Mouse (Mus musculus) cerebellum, postnatal 4 days (tissue): ENCODE results near the gene Ubtd2.

ENCODE experiments used
- DNase-seq, 2 experiments: peaks; one replicate each; pipeline ENCODE4 v3.0.0; 2022; ENCODE audit warnings: low spot score in 2 of 2, mixed read lengths in 1 of 2

Ubtd2 gene

DNA sequence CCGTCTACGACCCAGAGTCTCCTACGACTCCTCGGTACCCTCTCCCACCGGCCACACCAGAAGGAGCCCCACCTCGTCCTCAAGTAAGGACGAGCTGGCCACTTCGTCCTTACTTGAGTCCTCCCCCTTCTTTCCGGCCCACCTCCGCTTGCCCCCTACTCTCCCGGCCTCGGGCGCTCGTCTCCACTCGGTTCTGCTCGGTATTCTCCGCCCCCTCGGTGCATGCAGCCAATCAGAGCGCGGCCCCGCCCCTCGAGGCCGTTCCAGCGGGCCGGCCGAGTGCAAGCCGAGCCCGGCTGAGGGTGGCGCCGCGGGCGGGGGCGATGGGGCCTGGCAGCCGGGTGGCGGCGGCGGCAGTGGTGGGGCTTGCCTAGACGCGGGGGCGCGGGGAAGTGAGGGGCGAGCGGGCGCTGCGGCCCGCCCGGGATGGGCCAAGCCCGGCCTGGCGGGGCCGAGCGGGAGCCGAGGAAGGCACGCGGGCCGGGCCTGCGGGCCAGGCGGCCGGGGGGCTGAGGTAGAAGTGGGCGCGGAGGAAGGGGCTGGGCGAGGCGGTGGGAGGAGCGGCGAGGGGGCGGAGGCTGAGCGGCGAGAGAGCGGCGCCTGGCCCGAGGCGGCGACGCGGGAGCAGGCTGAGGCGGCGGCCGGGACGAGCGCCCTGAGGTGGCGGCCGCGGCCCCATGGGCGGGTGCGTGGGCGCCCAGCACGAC is at the start of gene Ubtd2:
TSS of gene Ubtd2 (plus strand) at position 571 of the 707 bp plus-strand sequence.
- DNase-seq: peak; percentile 98

- DNase-seq: no peak
Measured at GRCm38 (mm10) chr11:32407863-32408262, 47.3 kb upstream of the Ubtd2 start.

GRCm38 (mm10) chr11:32409052-32409451 is 46.1 kb upstream of the Ubtd2 start:
- DNase-seq: no peak

DNA sequence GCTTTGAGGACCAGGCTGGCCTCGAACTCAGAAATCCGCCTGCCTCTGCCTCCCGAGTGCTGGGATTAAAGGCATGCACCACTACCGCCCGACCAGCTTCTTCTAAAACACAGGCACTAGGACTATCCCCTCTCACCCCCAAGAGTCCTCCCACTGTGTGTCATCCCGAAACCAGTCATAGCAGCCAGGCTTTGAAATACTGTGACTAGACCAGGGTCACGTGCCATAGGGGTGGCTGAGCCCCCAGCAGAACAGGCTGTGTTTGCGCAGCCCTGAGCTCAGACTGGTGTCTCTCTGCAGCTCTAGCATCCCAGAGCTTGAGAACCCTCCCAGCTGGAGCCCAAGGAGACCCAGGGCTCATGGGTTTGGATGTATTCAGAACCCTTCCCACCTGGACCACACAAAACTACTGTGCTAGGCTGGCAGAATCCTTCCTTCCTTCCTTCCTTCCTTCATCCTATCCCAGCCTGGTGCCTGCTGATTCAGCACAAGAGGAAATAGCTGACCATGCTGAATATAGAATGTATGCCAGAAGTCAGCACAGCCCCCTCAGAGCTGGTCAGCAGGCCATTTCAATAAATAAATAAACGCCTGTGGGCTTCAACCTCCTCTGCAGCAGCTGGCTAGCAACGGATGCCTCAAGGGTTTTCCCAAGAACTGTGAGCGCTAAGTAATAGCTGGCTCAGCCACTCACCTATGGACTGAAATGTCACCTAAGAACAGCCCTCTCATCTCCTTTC is 45.2 kb upstream of the Ubtd2 start:
- DNase-seq: no peak

- DNase-seq: no peak
Measured at GRCm38 (mm10) chr11:32420001-32420400, 35.2 kb upstream of the Ubtd2 start.

DNA sequence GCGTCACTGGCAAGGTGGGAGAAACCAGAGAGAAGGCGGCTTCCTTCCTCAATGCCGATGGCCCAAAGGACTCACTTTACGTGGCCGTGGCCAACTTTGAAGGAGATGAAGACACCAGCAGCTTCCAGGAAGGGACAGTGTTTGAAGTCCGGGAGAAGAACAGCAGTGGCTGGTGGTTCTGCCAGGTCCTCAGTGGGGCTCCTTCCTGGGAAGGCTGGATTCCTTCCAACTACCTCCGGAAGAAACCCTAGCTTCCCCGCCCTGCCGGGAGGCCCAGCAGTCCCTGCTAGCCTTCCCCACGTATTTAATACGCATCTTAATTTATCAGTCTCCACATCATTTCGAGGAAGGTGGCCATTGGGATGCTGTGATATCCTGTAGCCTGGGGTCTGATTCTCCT is 31.9 kb upstream of the Ubtd2 start:
- DNase-seq: peak in 1 of 2 experiments; percentile 16

DNA sequence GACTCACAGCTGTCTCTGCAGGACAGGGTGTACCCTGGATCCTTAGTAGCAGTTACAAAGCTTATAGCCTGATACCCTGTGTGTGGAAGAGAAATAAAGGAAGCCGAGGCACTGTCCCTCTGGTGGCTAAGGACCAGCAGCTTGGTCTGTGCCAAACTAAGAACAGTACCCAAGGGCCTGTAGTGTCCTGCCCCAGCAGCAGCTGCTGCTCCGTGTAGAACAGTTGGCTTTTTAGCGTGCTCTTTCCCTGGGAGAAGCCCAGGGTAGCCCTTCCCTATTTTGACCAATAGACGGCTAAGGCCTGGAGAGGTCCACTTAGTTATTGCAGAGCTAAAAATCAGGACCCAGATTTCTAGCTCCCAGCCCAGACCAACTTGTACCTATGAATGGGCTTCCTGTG is 30.6 kb upstream of the Ubtd2 start:
- DNase-seq: no peak

- no peak for DNase-seq
Measured at GRCm38 (mm10) chr11:32425043-32425658, 30.0 kb upstream of the Ubtd2 start.

- no peak for DNase-seq
Measured at GRCm38 (mm10) chr11:32427537-32427936, 27.6 kb upstream of the Ubtd2 start.

- DNase-seq: no peak
Measured at GRCm38 (mm10) chr11:32435410-32436060, 19.6 kb upstream of the Ubtd2 start.

- no peak for DNase-seq
Measured at GRCm38 (mm10) chr11:32442576-32442975, 12.6 kb upstream of the Ubtd2 start.

- DNase-seq: no peak
Measured at GRCm38 (mm10) chr11:32444266-32444665, 10.9 kb upstream of the Ubtd2 start.

DNA sequence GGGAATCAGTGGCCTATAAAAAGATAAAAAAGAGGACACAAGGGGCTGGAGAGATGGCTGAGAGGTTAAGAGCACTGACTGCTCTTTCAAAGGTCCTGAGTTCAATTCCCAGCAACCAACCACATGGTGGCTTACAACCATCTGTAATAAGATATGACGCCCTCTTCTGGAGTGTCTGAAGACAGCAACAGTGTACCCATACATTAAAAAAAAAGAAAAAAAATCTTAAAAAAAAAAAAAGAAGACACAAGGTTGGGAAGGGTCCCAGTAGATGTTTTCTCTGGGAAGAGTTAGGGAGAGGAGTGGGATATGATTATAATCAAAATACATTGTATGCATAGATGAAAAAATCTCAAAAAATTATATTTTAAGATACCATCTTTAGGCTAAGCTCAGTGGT is 10.0 kb upstream of the Ubtd2 start:
- DNase-seq: no peak

DNA sequence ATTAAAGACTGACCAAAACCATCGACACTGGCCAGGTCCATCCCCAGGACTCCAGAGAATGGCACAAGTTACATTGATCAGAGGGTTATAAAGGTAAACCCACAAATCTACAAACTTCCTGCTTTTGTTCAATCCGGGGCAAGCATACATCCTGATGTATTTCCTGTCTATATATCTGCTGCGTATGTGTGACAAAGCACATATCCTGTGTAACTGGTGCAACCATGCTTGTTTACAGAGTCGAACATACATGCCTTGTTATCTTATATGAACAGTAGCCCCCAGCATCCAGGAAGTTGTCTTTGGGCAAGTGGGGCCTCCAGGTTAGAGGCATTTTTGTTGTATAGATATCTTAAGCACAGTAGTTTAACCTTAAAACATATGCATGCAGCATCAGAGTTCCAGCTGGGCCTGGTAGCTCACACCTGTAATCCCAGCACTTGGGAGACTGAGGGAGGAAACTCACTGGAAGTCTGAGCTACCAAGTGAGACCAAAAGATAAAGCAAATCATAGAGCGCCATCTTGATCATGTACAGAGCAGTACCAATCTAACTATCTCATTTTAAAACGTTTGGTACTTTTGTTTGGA is 9.4 kb upstream of the Ubtd2 start:
- no peak for DNase-seq

GRCm38 (mm10) chr11:32450216-32450615 is 5.0 kb upstream of the Ubtd2 start:
- DNase-seq: peak in 1 of 2 experiments; percentile 30

GRCm38 (mm10) chr11:32451306-32451705 is 3.9 kb upstream of the Ubtd2 start:
- DNase-seq: no peak

- DNase-seq: no peak
Measured at GRCm38 (mm10) chr11:32452745-32453144, 2.4 kb upstream of the Ubtd2 start.

- no peak for DNase-seq
Measured at GRCm38 (mm10) chr11:32453353-32453915, 1.7 kb upstream of the Ubtd2 start.

- no peak for DNase-seq
Measured at GRCm38 (mm10) chr11:32454231-32454799, 855 bp upstream of the Ubtd2 start.

- peak in 1 of 2 experiments; percentile 52 for DNase-seq
Measured at GRCm38 (mm10) chr11:32455507-32456141, 454 bp downstream of the Ubtd2 start.

GRCm38 (mm10) chr11:32456356-32456755 is 1.2 kb downstream of the Ubtd2 start:
- no peak for DNase-seq
